ENCODE assay signal across 11 mouse cellular contexts in genomic region chr17:54014204-54014603, GRCm38 (mm10). TPM values are rescaled to one million over a fixed set of nuclear protein-coding genes. Genes with fewer than 3 reads are reported as not detected.
DNase-seq lines count a peak whose midpoint lies in the region; ATAC-seq lines count a peak whose summit lies in the region.
"Had no signal": no experiment of that assay in that cellular context is flagged by ENCODE, and none has a peak within 500 bp of the region (broad histone marks: within the 10 kb centered on the region; RNA-seq: fewer than 3 reads in every experiment).

No protein-coding gene starts in this region.

- peak; percentile 58 for DNase-seq in hindbrain, embryonic 11.5 days (ENCODE audit: low spot score)
- DNase-seq in hindbrain, embryonic 10.5 days (ENCODE audit: low spot score), result no peak
- DNase-seq in 416B (ENCODE audit: low read depth), result peak; percentile 30
- peak; percentile 40 for DNase-seq in brain, adult 2 months (ENCODE audit: low read depth, low spot score)
- peak; percentile 14 for DNase-seq in induced T-regulatory cell, adult 2 months (ENCODE audit: low read depth)
- no peak for DNase-seq in thymus, postnatal 14 days

- H3K36me3 ChIP-seq in hindbrain, embryonic 11.5 days (ENCODE audit: control insufficient read depth, insufficient read depth, low read length), result no peaks in the 10 kb centered on the region
- no peaks in the 10 kb centered on the region for H3K36me3 ChIP-seq in hindbrain, embryonic 10.5 days
- no peaks in the 10 kb centered on the region for H3K36me3 ChIP-seq in neural tube, embryonic 12.5 days

- H3K4me1 ChIP-seq in hindbrain, embryonic 11.5 days (replicated peaks; ENCODE audit: control insufficient read depth, insufficient read depth, low read length), result no peaks in the 10 kb centered on the region
- H3K4me1 ChIP-seq in hindbrain, embryonic 10.5 days (replicated peaks), result no peaks in the 10 kb centered on the region
- H3K4me1 ChIP-seq in neural tube, embryonic 12.5 days, result no peaks in the 10 kb centered on the region

- no peaks in the 10 kb centered on the region for H3K27me3 ChIP-seq in hindbrain, embryonic 11.5 days (ENCODE audit: control insufficient read depth, insufficient read depth, low read length)
- no peaks in the 10 kb centered on the region for H3K27me3 ChIP-seq in hindbrain, embryonic 10.5 days (ENCODE audit: insufficient read depth, poor library complexity, severe bottlenecking)
- no peaks in the 10 kb centered on the region for H3K27me3 ChIP-seq in neural tube, embryonic 12.5 days (replicated peaks)

- no peak overlapping the region for H3K4me2 ChIP-seq in hindbrain, embryonic 11.5 days (replicated peaks; ENCODE audit: low read depth, low read length)
- no peak overlapping the region for H3K4me2 ChIP-seq in neural tube, embryonic 12.5 days (replicated peaks)

- H3K27ac ChIP-seq in hindbrain, embryonic 11.5 days (ENCODE audit: low read depth, low read length), result no peak overlapping the region
- no peak overlapping the region for H3K27ac ChIP-seq in hindbrain, embryonic 10.5 days
- H3K27ac ChIP-seq in neural tube, embryonic 12.5 days, result no peak overlapping the region

- no peak overlapping the region for H3K4me3 ChIP-seq in hindbrain, embryonic 11.5 days (ENCODE audit: low read depth, low read length)
- no peak overlapping the region for H3K4me3 ChIP-seq in hindbrain, embryonic 10.5 days
- H3K4me3 ChIP-seq in neural tube, embryonic 12.5 days, result no peak overlapping the region

- H3K9me3 ChIP-seq in hindbrain, embryonic 11.5 days (ENCODE audit: control insufficient read depth, low read length), result no peaks in the 10 kb centered on the region
- H3K9me3 ChIP-seq in hindbrain, embryonic 10.5 days, result no peaks in the 10 kb centered on the region
- no peaks in the 10 kb centered on the region for H3K9me3 ChIP-seq in neural tube, embryonic 12.5 days

- WGBS in hindbrain, embryonic 11.5 days, result 12% methylated on average over 1 of the region's 1 CpGs
- 20% methylated on average over 1 of the region's 1 CpGs for WGBS in hindbrain, embryonic 10.5 days
- 8% methylated on average over 1 of the region's 1 CpGs for WGBS in neural tube, embryonic 12.5 days

- H3K9ac ChIP-seq in hindbrain, embryonic 11.5 days (ENCODE audit: low read depth, low read length), result no peak overlapping the region
- no peak overlapping the region for H3K9ac ChIP-seq in neural tube, embryonic 12.5 days

- ATAC-seq in hindbrain, embryonic 11.5 days (ENCODE audit: low FRiP score), result 0 out of 2 replicates have a peak, but pooled peaks have one; percentile 57
- 0 out of 2 replicates have a peak, but pooled peaks have one; percentile 41 for ATAC-seq in neural tube, embryonic 12.5 days (ENCODE audit: low FRiP score, low read depth)
- no peak for ATAC-seq in erythroblast, adult 5-6 weeks (replicated peaks; ENCODE audit: low FRiP score, poor library complexity, severe bottlenecking)

RNA-seq across cellular contexts. Expression of gene Sult1c1, which starts 23.7 kb away (rescaled TPM):
- not detected in 2 replicates for polyA plus RNA-seq in hindbrain, embryonic 11.5 days (2014; fragmentation: Nextera tagmentation; extraction: Ambion mirVana)
- not detected in 2 replicates for polyA plus RNA-seq in hindbrain, embryonic 10.5 days (2016; fragmentation: Nextera tagmentation; extraction: Ambion mirVana)
- polyA plus RNA-seq in neural tube, embryonic 12.5 days (2016; fragmentation: Nextera tagmentation; extraction: Ambion mirVana), result not detected in 2 replicates
- not detected in 2 replicates for total RNA-seq in erythroblast, adult 5-6 weeks (2015; ENCODE audit: low replicate concordance)
- total RNA-seq in erythroblast, adult 5-6 weeks (2017; ENCODE audit: low replicate concordance), result not detected in 2 replicates
- total RNA-seq: adrenal gland, postnatal 36 days; neutrophil, adult 5-6 weeks had no signal
- polyA plus RNA-seq: heart, embryonic 16.5 days had no signal

Comparison
In these comparisons a context has a peak if more than half of its experiments do, and no peak if none do; other contexts are left out.
1. DNase-seq: peak in hindbrain, embryonic 11.5 days (single experiment), 416B (single experiment), brain, adult 2 months (single experiment) and induced T-regulatory cell, adult 2 months (single experiment); none in hindbrain, embryonic 10.5 days (single experiment) and thymus, postnatal 14 days (single experiment).